Mouse (Mus musculus): ENCODE data around the gene Wdr92.

- TF ChIP-seq CTCF (IDR thresholded peaks at IDR 0.05; ENCODE audit: low read depth, low read length) (no peak), EP300 (IDR thresholded peaks at IDR 0.05; ENCODE audit: insufficient read depth, low read depth, low read length) (no peak), POLR2A (IDR thresholded peaks at IDR 0.05; ENCODE audit: insufficient read depth, low read length) (no peak)
Observed at GRCm38 (mm10) chr11:17187649-17188048, 5.7 kb downstream of the Wdr92 start.
